Mouse (Mus musculus) hematopoietic stem cell, adult 5-6 weeks (primary cell): ENCODE results near the gene Mcu. TPM values are rescaled to one million over a fixed set of nuclear protein-coding genes. Genes with fewer than 3 reads are reported as not detected.

Source experiments
- ATAC-seq, 2 experiments: fragments of 125-278 bp in 1 of 2; replicated peaks in 1 of 2; 2 replicates each; pipeline ENCODE4 v1.8.0; 2016 to 2017; ENCODE audit warnings: inconsistent platforms in 2 of 2, mild to moderate bottlenecking in 2 of 2, moderate number of reproducible peaks in 2 of 2, low read depth in 1 of 2, moderate TSS enrichment in 1 of 2; ENCODE audit not compliant: low FRiP score in 2 of 2, poor library complexity in 2 of 2, severe bottlenecking in 2 of 2, insufficient read depth in 1 of 2, low TSS enrichment in 1 of 2
- total RNA-seq: library from RNA; stranded (forward); fragments of 172-1452, 232-1000 nt; gene quantifications from 2 replicates; pipeline ENCODE4 v1.2.3, GENCODE M21; 2017

Gene Mcu
- total RNA-seq, 1 experiment from 2014 or later = 26.9 TPM

GRCm38 (mm10) chr10:59554243-59554642 is 62.2 kb downstream of the Mcu start:
- ATAC-seq = no peak

GRCm38 (mm10) chr10:59552456-59552855 is 64.0 kb downstream of the Mcu start:
- ATAC-seq = no peak

GRCm38 (mm10) chr10:59548768-59549333 is 67.6 kb downstream of the Mcu start:
- no peak for ATAC-seq

GRCm38 (mm10) chr10:59548211-59548610 is 68.3 kb downstream of the Mcu start:
- ATAC-seq = no peak

GRCm38 (mm10) chr10:59547426-59547825 is 69.1 kb downstream of the Mcu start:
- ATAC-seq = no peak

- ATAC-seq = no peak
Observed at GRCm38 (mm10) chr10:59545169-59545568, 71.3 kb downstream of the Mcu start.

- ATAC-seq = no peak
Observed at GRCm38 (mm10) chr10:59543351-59543750, 73.1 kb downstream of the Mcu start.

- no peak for ATAC-seq
Observed at GRCm38 (mm10) chr10:59541466-59541865, 75.0 kb downstream of the Mcu start.

- no peak for ATAC-seq
Observed at GRCm38 (mm10) chr10:59540596-59540995, 75.9 kb downstream of the Mcu start.

GRCm38 (mm10) chr10:59540081-59540480 is 76.4 kb downstream of the Mcu start:
- peak; percentile 28 to 32; a peak in 1 of 4 replicates for ATAC-seq

GRCm38 (mm10) chr10:59539533-59539875 is 77.0 kb downstream of the Mcu start:
- ATAC-seq = peak in 1 of 2 experiments; percentile 63; a peak in 2 of 4 replicates

GRCm38 (mm10) chr10:59538767-59539532 is 77.5 kb downstream of the Mcu start:
- peak; percentile 7 to 22; a peak in 2 of 4 replicates for ATAC-seq

GRCm38 (mm10) chr10:59538063-59538462 is 78.4 kb downstream of the Mcu start:
- ATAC-seq = no peak

GRCm38 (mm10) chr10:59537579-59537978 is 78.9 kb downstream of the Mcu start:
- no peak for ATAC-seq

GRCm38 (mm10) chr10:59532256-59532655 is 84.2 kb downstream of the Mcu start:
- no peak for ATAC-seq

- no peak for ATAC-seq
Observed at GRCm38 (mm10) chr10:59527819-59528218, 88.7 kb downstream of the Mcu start.

GRCm38 (mm10) chr10:59527311-59527710 is 89.2 kb downstream of the Mcu start:
- ATAC-seq = no peak

- no peak for ATAC-seq
Observed at GRCm38 (mm10) chr10:59524675-59525074, 91.8 kb downstream of the Mcu start.

GRCm38 (mm10) chr10:59523826-59524331 is 92.6 kb downstream of the Mcu start:
- ATAC-seq = no peak
